Mouse (Mus musculus) intestine, embryonic 16.5 days (tissue): ENCODE data around the gene Nosip. TPM values are rescaled to one million over a fixed set of nuclear protein-coding genes. Genes with fewer than 3 reads are reported as not detected.

Source experiments
- ATAC-seq: fragments of 200-750 bp; cut with Nextera tagmentation; 2 replicates; pipeline ENCODE4 v1.8.0; 2017; ENCODE audit warnings: moderate TSS enrichment, moderate library complexity
- H3K27ac ChIP-seq: fragments of 300-500 bp; sonication (generic); 2 replicates; pipeline ENCODE4 v1.5.1; 2014; ENCODE audit warnings: mild to moderate bottlenecking, low read length
- H3K27me3 ChIP-seq: fragments of 300-500 bp; sonication (generic); replicated peaks from 2 replicates; pipeline ENCODE4 v1.6.1; 2014; ENCODE audit warnings: low read length, control low read depth, mixed read lengths; ENCODE audit not compliant: control insufficient read depth, insufficient read depth
- H3K36me3 ChIP-seq: fragments of 300-500 bp; sonication (generic); 2 replicates; pipeline ENCODE4 v1.6.1; 2014; ENCODE audit warnings: low read length, control low read depth; ENCODE audit not compliant: control insufficient read depth, insufficient read depth
- H3K4me1 ChIP-seq: fragments of 300-500 bp; sonication (generic); 2 replicates; pipeline ENCODE4 v1.6.1; 2014; ENCODE audit warnings: low read length, control low read depth, mixed read lengths; ENCODE audit not compliant: control insufficient read depth, insufficient read depth
- H3K4me2 ChIP-seq: fragments of 300-500 bp; sonication (generic); 2 replicates; pipeline ENCODE4 v1.6.1; 2014; ENCODE audit warnings: low read depth, low read length, control low read depth
- H3K4me3 ChIP-seq: fragments of 300-500 bp; sonication (generic); 2 replicates; pipeline ENCODE4 v1.5.1; 2014; ENCODE audit warnings: mild to moderate bottlenecking, low read length
- H3K9ac ChIP-seq: fragments of 300-500 bp; sonication (generic); 2 replicates; pipeline ENCODE4 v1.6.1; 2014; ENCODE audit warnings: low read depth, low read length
- H3K9me3 ChIP-seq: fragments of 300-500 bp; sonication (generic); 2 replicates; pipeline ENCODE4 v1.6.1; 2016; ENCODE audit warnings: low read length, control low read depth; ENCODE audit not compliant: control insufficient read depth
- WGBS: fragments of 180-500 bp; shearing (Covaris S2); extraction: QIAGEN DNeasy Blood & Tissue Kit; methylation state at CpG from one replicate; pipeline ENCODE4 v1.1.7; 2014; 5-methylcytosine and 5-hydroxymethylcytosine counted together
- polyA plus RNA-seq: library from polyadenylated mRNA; unstranded; fragments of >200 nt; fragmentation: Nextera tagmentation; extraction: Ambion mirVana; gene quantifications from 2 replicates; pipeline ENCODE4 v1.2.1, GENCODE M21; 2015

The Nosip gene
- polyA plus RNA-seq, 1 experiment from 2014 or later = 56.0 TPM

- Histone ChIP-seq H3K9ac (peak overlapping the region; percentile 92), H3K27ac (peak overlapping the region; percentile 99), H3K9me3 (no peaks in the 10 kb centered on the region), H3K27me3 (no peaks in the 10 kb centered on the region), H3K36me3 (peaks cover 20% of the 10 kb centered on the region), H3K4me3 (peak overlapping the region; percentile 84), H3K4me2 (peak overlapping the region; percentile 74), H3K4me1 (peaks cover 21% of the 10 kb centered on the region)
- under 1% methylated on average over 41 of the region's 59 CpGs for WGBS
- ATAC-seq = peak; percentile 47
These were observed 8.9 kb upstream of the Nosip start for GRCm38 (mm10) chr7:45053117-45053930.

DNA sequence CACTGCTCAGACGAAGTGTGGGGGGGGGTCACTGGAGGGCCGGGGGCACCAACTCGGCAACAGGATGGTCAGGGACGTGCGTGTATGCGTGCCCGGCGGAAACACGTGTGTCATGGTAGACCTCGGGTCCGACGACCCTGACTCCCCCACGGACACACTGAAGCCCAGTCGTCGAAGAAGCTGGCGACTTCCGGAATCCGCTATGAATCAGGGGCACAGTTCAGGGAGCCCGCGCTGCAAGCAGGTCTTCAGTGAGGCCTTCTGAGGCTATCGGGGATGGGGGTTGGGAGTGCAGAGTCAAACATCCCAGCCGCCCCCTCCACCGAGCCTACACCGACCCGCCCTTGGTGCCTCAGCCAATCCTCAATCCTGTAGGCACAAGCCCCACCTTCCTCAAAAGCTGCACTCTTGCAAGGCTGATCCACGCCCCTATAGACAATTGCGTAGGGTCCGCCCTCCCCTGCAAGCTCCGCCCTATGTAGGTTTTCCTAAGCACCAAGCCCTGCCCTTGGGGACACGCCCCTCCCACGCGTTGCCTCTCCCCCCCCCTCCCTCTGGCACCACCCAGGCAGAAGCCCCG lies 8.2 kb upstream of the Nosip start:
- ATAC-seq = peak; percentile 94
- H3K36me3 ChIP-seq = peaks cover 14% of the 10 kb centered on the region; the same call in 1 of the 2 replicates
- H3K4me2 ChIP-seq = peak overlapping the region; percentile 74
- no peaks in the 10 kb centered on the region for H3K9me3 ChIP-seq
- H3K27me3 ChIP-seq = no peaks in the 10 kb centered on the region
- H3K4me1 ChIP-seq = peaks cover 21% of the 10 kb centered on the region
- peak overlapping the region; percentile 92 for H3K9ac ChIP-seq
- H3K4me3 ChIP-seq = peak overlapping the region; percentile 84
- peak overlapping the region; percentile 99 for H3K27ac ChIP-seq
- under 1% methylated on average over 33 of the region's 33 CpGs for WGBS

- Histone ChIP-seq H3K9me3 (no peaks in the 10 kb centered on the region), H3K9ac (no peak overlapping the region; the same call in 1 of the 2 replicates)
- WGBS = 77% methylated on average over 14 of the region's 14 CpGs
These were observed 5.8 kb upstream of the Nosip start for GRCm38 (mm10) chr7:45056329-45056971.

GRCm38 (mm10) chr7:45056972-45057348 lies 5.3 kb upstream of the Nosip start:
- no peaks in the 10 kb centered on the region for H3K27me3 ChIP-seq
- no peak overlapping the region for H3K4me2 ChIP-seq
- no peaks in the 10 kb centered on the region for H3K36me3 ChIP-seq
- H3K9ac ChIP-seq = no peak overlapping the region; the same call in 1 of the 2 replicates
- H3K4me1 ChIP-seq = peaks cover 12% of the 10 kb centered on the region
- H3K27ac ChIP-seq = no peak overlapping the region
- no peak overlapping the region for H3K4me3 ChIP-seq
- no peak for ATAC-seq
- H3K9me3 ChIP-seq = no peaks in the 10 kb centered on the region

More at GRCm38 (mm10) chr7:45056329-45056971, 5.8 kb upstream of the Nosip start:
- Histone ChIP-seq H3K36me3 (no peaks in the 10 kb centered on the region), H3K27ac (no peak overlapping the region), H3K27me3 (no peaks in the 10 kb centered on the region), H3K4me3 (no peak overlapping the region), H3K4me1 (peaks cover 14% of the 10 kb centered on the region), H3K4me2 (no peak overlapping the region)
- ATAC-seq = no peak

DNA sequence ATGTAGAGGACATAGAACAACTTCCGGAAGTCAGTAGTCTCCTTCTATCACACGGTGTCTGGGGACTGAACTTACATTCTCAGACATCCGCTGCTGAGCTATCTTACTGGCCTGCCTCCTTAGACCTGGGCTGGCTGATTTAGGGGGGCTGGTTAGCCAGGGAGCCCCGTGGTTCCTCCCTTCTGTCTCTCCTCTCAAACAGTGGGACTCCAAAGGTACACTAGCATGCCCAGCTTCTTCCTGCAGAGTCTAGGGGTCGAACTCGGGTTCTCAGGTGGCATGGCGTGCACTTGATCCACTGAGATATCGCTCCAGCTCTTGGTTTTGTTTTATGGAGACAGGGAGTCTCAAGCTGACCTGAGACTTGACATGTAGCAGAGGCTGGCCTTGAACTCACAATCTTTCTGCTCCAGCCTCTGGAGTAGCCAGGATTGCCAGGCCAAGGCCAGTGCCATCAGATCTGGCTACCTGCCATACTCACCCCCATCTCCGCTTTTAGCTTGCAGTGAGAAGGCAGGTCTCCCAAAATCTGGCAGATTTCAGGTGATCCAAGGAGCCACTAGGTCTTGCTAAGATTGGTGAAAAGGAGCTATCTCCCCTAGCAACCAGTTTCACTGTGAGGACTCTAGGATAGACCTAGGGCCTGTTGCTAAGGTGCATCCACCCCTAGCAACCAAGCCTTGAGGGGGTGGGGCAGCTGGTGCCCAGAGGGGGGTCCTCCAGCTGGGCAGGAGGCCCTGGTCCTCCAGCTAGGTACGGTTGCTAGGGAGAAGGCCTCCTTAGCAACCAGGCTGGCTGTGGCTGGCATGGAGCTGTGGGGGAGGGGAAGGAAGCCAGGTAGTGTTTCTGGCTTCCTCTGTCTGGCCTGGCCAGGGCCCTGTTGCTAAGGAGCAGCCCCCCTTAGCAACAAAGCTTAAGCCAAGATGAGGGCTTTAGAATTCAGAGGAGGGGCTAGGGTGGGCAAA lies 3.3 kb upstream of the Nosip start:
- H3K4me1 ChIP-seq = peaks cover 14% of the 10 kb centered on the region
- no peaks in the 10 kb centered on the region for H3K27me3 ChIP-seq
- H3K4me2 ChIP-seq = no peak overlapping the region
- H3K9me3 ChIP-seq = no peaks in the 10 kb centered on the region
- no peak overlapping the region for H3K27ac ChIP-seq
- ATAC-seq = no peak
- no peaks in the 10 kb centered on the region for H3K36me3 ChIP-seq
- 72% methylated on average over 10 of the region's 10 CpGs for WGBS
- H3K9ac ChIP-seq = no peak overlapping the region
- no peak overlapping the region for H3K4me3 ChIP-seq

- Histone ChIP-seq H3K4me1 (peaks cover 12% of the 10 kb centered on the region), H3K9ac (0 out of 2 replicates have a peak overlapping the region, but pooled peaks have one; percentile 77), H3K36me3 (no peaks in the 10 kb centered on the region), H3K27ac (no peak overlapping the region), H3K9me3 (no peaks in the 10 kb centered on the region), H3K27me3 (no peaks in the 10 kb centered on the region), H3K4me2 (peak overlapping the region; percentile 57), H3K4me3 (no peak overlapping the region; the same call in 1 of the 2 replicates)
- 79% methylated on average over 6 of the region's 6 CpGs for WGBS
- ATAC-seq = no peak
These were observed 1.6 kb upstream of the Nosip start for GRCm38 (mm10) chr7:45060632-45061122.

DNA sequence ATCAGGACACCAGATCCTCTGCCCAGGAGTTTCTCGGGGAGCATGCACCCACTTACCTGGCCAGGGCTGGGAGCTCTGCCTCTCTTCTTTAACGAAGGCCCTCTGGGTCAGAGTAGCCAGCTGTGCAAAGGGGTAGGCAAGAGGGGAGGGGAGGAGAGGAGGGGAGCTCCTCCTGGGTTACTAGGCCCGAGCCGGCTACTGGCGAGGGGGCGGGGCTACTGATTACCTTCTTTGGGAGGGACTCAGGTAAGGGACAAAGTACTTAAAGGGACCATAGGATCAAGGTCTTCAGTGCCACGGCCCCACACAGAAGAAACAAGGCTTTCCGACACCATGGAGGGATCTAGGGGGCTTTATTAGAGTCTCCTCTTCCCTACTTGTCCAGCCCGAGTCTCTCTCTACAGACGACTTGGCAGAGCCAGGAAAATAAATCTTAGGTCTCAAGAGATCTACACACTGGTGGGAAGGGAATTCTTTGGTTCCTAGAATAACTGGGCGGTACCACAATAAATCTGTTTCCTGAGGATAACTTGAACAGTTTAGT lies 625 bp upstream of the Nosip start:
- no peaks in the 10 kb centered on the region for H3K27me3 ChIP-seq
- H3K36me3 ChIP-seq = no peaks in the 10 kb centered on the region
- H3K4me1 ChIP-seq = peaks cover 12% of the 10 kb centered on the region
- 10% methylated on average over 11 of the region's 11 CpGs for WGBS
- ATAC-seq = peak; percentile 62
- H3K4me2 ChIP-seq = peak overlapping the region; percentile 57
- H3K4me3 ChIP-seq = peak overlapping the region; percentile 74
- H3K9ac ChIP-seq = peak overlapping the region; percentile 77
- no peaks in the 10 kb centered on the region for H3K9me3 ChIP-seq
- peak overlapping the region; percentile 92 for H3K27ac ChIP-seq

- no peaks in the 10 kb centered on the region for H3K27me3 ChIP-seq
- no peak overlapping the region for H3K9ac ChIP-seq
- ATAC-seq = no peak
- peaks cover 4% of the 10 kb centered on the region for H3K4me1 ChIP-seq
- no peak overlapping the region for H3K4me2 ChIP-seq
- WGBS = 82% methylated on average over 4 of the region's 4 CpGs
- no peaks in the 10 kb centered on the region for H3K9me3 ChIP-seq
- H3K36me3 ChIP-seq = no peaks in the 10 kb centered on the region
- H3K4me3 ChIP-seq = no peak overlapping the region
- no peak overlapping the region for H3K27ac ChIP-seq
These were observed 5.2 kb downstream of the Nosip start for GRCm38 (mm10) chr7:45067190-45067999.
